Mouse (Mus musculus) stomach, embryonic 14.5 days (tissue): ENCODE results near the gene Churc1. TPM values are rescaled to one million over a fixed set of nuclear protein-coding genes. Genes with fewer than 3 reads are reported as not detected.

Source experiments
- ATAC-seq: fragments of 200-750 bp; cut with Nextera tagmentation; 2 replicates; pipeline ENCODE4 v1.8.0; 2017; ENCODE audit warnings: low read depth, moderate TSS enrichment; ENCODE audit not compliant: insufficient number of reproducible peaks, insufficient read depth, low FRiP score
- H3K27ac ChIP-seq: fragments of 300-500 bp; sonication (generic); 2 replicates; pipeline ENCODE4 v1.5.1; 2014; ENCODE audit warnings: mild to moderate bottlenecking, low read length, moderate library complexity, mixed read lengths
- H3K27me3 ChIP-seq: fragments of 300-500 bp; sonication (generic); 2 replicates; pipeline ENCODE4 v1.6.1; 2014; ENCODE audit warnings: low read length, control low read depth, mixed read lengths; ENCODE audit not compliant: control insufficient read depth, insufficient read depth
- H3K36me3 ChIP-seq: fragments of 300-500 bp; sonication (generic); 2 replicates; pipeline ENCODE4 v1.6.1; 2014; ENCODE audit warnings: mild to moderate bottlenecking, control low read depth, low read length, moderate library complexity, mixed read lengths; ENCODE audit not compliant: control insufficient read depth, insufficient read depth
- H3K4me1 ChIP-seq: fragments of 300-500 bp; sonication (generic); 2 replicates; pipeline ENCODE4 v1.6.1; 2014; ENCODE audit warnings: low read length, control low read depth, mixed read lengths; ENCODE audit not compliant: control insufficient read depth, insufficient read depth
- H3K4me2 ChIP-seq: fragments of 300-500 bp; sonication (generic); replicated peaks from 2 replicates; pipeline ENCODE4 v1.6.1; 2014; ENCODE audit warnings: low read depth, low read length, control low read depth
- H3K4me3 ChIP-seq: fragments of 300-500 bp; sonication (generic); 2 replicates; pipeline ENCODE4 v1.5.1; 2014; ENCODE audit warnings: low read depth, low read length, control low read depth
- H3K9ac ChIP-seq: fragments of 300-500 bp; sonication (generic); replicated peaks from 2 replicates; pipeline ENCODE4 v1.6.1; 2014; ENCODE audit warnings: low read depth, mild to moderate bottlenecking, control low read depth, low read length, moderate library complexity, mixed read lengths
- H3K9me3 ChIP-seq: fragments of 300-500 bp; sonication (generic); 2 replicates; pipeline ENCODE4 v1.6.1; 2016; ENCODE audit warnings: low read depth, low read length, control low read depth; ENCODE audit not compliant: control insufficient read depth
- WGBS: fragments of 180-500 bp; shearing (Covaris S2); extraction: QIAGEN DNeasy Blood & Tissue Kit; methylation state at CpG from one replicate; pipeline ENCODE4 v1.1.7; 2014; 5-methylcytosine and 5-hydroxymethylcytosine counted together
- polyA plus RNA-seq: library from polyadenylated mRNA; unstranded; fragments of >200 nt; fragmentation: Nextera tagmentation; extraction: Ambion mirVana; gene quantifications from 2 replicates; pipeline ENCODE4 v1.2.1, GENCODE M21; 2014

Churc1 gene
- polyA plus RNA-seq, 1 experiment from 2014 or later: 165 TPM

- Histone ChIP-seq H3K27me3 (no peaks in the 10 kb centered on the region), H3K4me1 (no peaks in the 10 kb centered on the region), H3K36me3 (no peaks in the 10 kb centered on the region), H3K4me2 (no peak overlapping the region), H3K9me3 (no peaks in the 10 kb centered on the region), H3K27ac (no peak overlapping the region), H3K4me3 (no peak overlapping the region), H3K9ac (no peak overlapping the region)
- 53% methylated on average over 7 of the region's 7 CpGs for WGBS
- ATAC-seq: peak; percentile 44; the same call in 1 of the 2 replicates
These were observed 38.4 kb downstream of the Churc1 start for GRCm38 (mm10) chr12:76803700-76804252.

GRCm38 (mm10) chr12:76805056-76805811 lies 39.9 kb downstream of the Churc1 start:
- no peak for ATAC-seq
- H3K4me2 ChIP-seq: no peak overlapping the region
- no peaks in the 10 kb centered on the region for H3K27me3 ChIP-seq
- no peak overlapping the region for H3K9ac ChIP-seq
- H3K27ac ChIP-seq: no peak overlapping the region
- no peaks in the 10 kb centered on the region for H3K9me3 ChIP-seq
- WGBS: 89% methylated on average over 10 of the region's 10 CpGs
- no peak overlapping the region for H3K4me3 ChIP-seq
- H3K4me1 ChIP-seq: no peaks in the 10 kb centered on the region
- no peaks in the 10 kb centered on the region for H3K36me3 ChIP-seq

- WGBS: 78% methylated on average over 10 of the region's 10 CpGs
These were observed 42.5 kb downstream of the Churc1 start for GRCm38 (mm10) chr12:76807796-76808195.

GRCm38 (mm10) chr12:76810491-76810890 lies 45.2 kb downstream of the Churc1 start:
- H3K4me1 ChIP-seq: no peaks in the 10 kb centered on the region
- no peak overlapping the region for H3K9ac ChIP-seq
- H3K4me2 ChIP-seq: no peak overlapping the region
- H3K9me3 ChIP-seq: no peaks in the 10 kb centered on the region
- H3K36me3 ChIP-seq: no peaks in the 10 kb centered on the region
- no peak overlapping the region for H3K27ac ChIP-seq
- H3K4me3 ChIP-seq: no peak overlapping the region
- no peak for ATAC-seq
- H3K27me3 ChIP-seq: no peaks in the 10 kb centered on the region
- WGBS: 94% methylated on average over 5 of the region's 5 CpGs

More at GRCm38 (mm10) chr12:76807796-76808195, 42.5 kb downstream of the Churc1 start:
- Histone ChIP-seq H3K4me1 (no peaks in the 10 kb centered on the region), H3K9me3 (no peaks in the 10 kb centered on the region), H3K4me3 (no peak overlapping the region), H3K4me2 (no peak overlapping the region), H3K27me3 (no peaks in the 10 kb centered on the region), H3K27ac (no peak overlapping the region), H3K36me3 (no peaks in the 10 kb centered on the region), H3K9ac (no peak overlapping the region)
- no peak for ATAC-seq

- H3K36me3 ChIP-seq: no peaks in the 10 kb centered on the region
- H3K4me2 ChIP-seq: no peak overlapping the region
- H3K4me1 ChIP-seq: no peaks in the 10 kb centered on the region
- ATAC-seq: no peak
- 83% methylated on average over 4 of the region's 4 CpGs for WGBS
- H3K9ac ChIP-seq: no peak overlapping the region
- no peak overlapping the region for H3K4me3 ChIP-seq
- H3K9me3 ChIP-seq: no peaks in the 10 kb centered on the region
- H3K27ac ChIP-seq: no peak overlapping the region
- H3K27me3 ChIP-seq: no peaks in the 10 kb centered on the region
These were observed 45.7 kb downstream of the Churc1 start for GRCm38 (mm10) chr12:76811006-76811405.

- H3K36me3 ChIP-seq: no peaks in the 10 kb centered on the region
- 44% methylated on average over 10 of the region's 10 CpGs for WGBS
- no peak for ATAC-seq
- no peaks in the 10 kb centered on the region for H3K27me3 ChIP-seq
- no peak overlapping the region for H3K4me2 ChIP-seq
- H3K9ac ChIP-seq: no peak overlapping the region
- H3K9me3 ChIP-seq: no peaks in the 10 kb centered on the region
- H3K27ac ChIP-seq: no peak overlapping the region
- H3K4me3 ChIP-seq: no peak overlapping the region
- no peaks in the 10 kb centered on the region for H3K4me1 ChIP-seq
These were observed 48.2 kb downstream of the Churc1 start for GRCm38 (mm10) chr12:76813543-76813942.

- H3K4me1 ChIP-seq: no peaks in the 10 kb centered on the region; the same call in 1 of the 2 replicates
- H3K9me3 ChIP-seq: no peaks in the 10 kb centered on the region
- no peaks in the 10 kb centered on the region for H3K27me3 ChIP-seq
- no peak overlapping the region for H3K4me2 ChIP-seq
- H3K36me3 ChIP-seq: no peaks in the 10 kb centered on the region
- no peak overlapping the region for H3K9ac ChIP-seq
- ATAC-seq: no peak
- WGBS: 92% methylated on average over 2 of the region's 2 CpGs
- H3K4me3 ChIP-seq: no peak overlapping the region
- no peak overlapping the region for H3K27ac ChIP-seq
These were observed 48.8 kb downstream of the Churc1 start for GRCm38 (mm10) chr12:76814120-76814519.

- WGBS: 42% methylated on average over 4 of the region's 4 CpGs
- no peaks in the 10 kb centered on the region for H3K27me3 ChIP-seq
- H3K36me3 ChIP-seq: no peaks in the 10 kb centered on the region
- H3K27ac ChIP-seq: no peak overlapping the region
- H3K4me1 ChIP-seq: peaks cover 18% of the 10 kb centered on the region
- H3K9me3 ChIP-seq: no peaks in the 10 kb centered on the region
- no peak overlapping the region for H3K9ac ChIP-seq
- H3K4me3 ChIP-seq: no peak overlapping the region
- ATAC-seq: no peak
- H3K4me2 ChIP-seq: no peak overlapping the region
These were observed 51.4 kb downstream of the Churc1 start for GRCm38 (mm10) chr12:76816720-76817119.
